Mouse (Mus musculus) brain, embryonic 14.5 days (tissue): ENCODE results near the gene B3gnt8.

Experiments
- CTCF ChIP-seq: fragments of 200-500 bp; IDR thresholded peaks from 2 replicates; pipeline ENCODE4 v1.5.1; 2012; ENCODE audit warnings: inconsistent platforms, mild to moderate bottlenecking, moderate library complexity, borderline replicate concordance; ENCODE audit not compliant: insufficient read depth, insufficient read length; ENCODE audit errors: extremely low read depth
- POLR2A ChIP-seq: fragments of 200-500 bp; IDR thresholded peaks from 2 replicates; pipeline ENCODE4 v1.6.1; 2012; ENCODE audit warnings: mild to moderate bottlenecking, inconsistent platforms, borderline replicate concordance; ENCODE audit not compliant: poor library complexity, insufficient read depth, insufficient read length, severe bottlenecking; ENCODE audit errors: extremely low read depth

- no peak for TF ChIP-seq CTCF
- no peak for TF ChIP-seq POLR2A
Measured at GRCm38 (mm10) chr7:25611501-25611900, 15.0 kb upstream of the B3gnt8 start.
